Mouse (Mus musculus): ENCODE data around the gene Adamts6.

DNA sequence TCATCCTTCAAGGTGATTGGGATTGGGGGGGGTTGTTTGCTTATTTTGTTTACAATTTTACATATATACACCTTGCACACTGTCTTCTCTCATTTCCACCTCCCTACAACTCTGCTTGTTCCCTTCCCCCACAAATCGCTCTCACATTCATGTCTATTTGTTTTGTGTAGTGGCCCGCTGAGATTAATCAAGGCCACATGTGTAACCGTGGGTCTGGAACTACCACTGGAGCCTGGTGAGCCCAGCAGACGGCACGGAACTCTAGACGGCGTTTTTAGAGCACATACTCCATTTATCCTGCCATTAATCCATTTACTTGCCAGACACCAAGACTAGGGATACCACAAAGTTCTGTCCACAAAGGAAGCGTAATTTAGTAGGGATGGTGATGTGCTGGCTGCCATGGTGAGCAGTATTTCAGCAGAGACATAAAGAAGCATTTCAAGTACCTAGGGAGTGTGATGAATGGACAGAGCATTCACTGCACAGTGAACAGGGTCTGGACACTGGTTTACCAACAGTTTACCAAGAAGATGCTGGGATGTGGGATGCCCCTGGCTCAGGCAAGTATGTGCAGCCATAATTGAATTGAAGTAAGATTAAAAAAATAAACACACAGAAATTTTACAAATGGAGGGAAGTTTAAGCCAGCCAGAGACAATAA is 194.9 kb downstream of the Adamts6 start:
- no peak for TF ChIP-seq EP300 (IDR thresholded peaks at IDR 0.05; ENCODE audit: insufficient read depth, low read depth, low read length)
- no peak for TF ChIP-seq CTCF (IDR thresholded peaks at IDR 0.05)
- no peak for TF ChIP-seq POLR2A (IDR thresholded peaks at IDR 0.05; ENCODE audit: insufficient read depth, low read depth, low read length)

All from heart, adult 2 months (tissue).